ENCODE assay signal across 8 mouse cellular contexts in the genomic region with DNA sequence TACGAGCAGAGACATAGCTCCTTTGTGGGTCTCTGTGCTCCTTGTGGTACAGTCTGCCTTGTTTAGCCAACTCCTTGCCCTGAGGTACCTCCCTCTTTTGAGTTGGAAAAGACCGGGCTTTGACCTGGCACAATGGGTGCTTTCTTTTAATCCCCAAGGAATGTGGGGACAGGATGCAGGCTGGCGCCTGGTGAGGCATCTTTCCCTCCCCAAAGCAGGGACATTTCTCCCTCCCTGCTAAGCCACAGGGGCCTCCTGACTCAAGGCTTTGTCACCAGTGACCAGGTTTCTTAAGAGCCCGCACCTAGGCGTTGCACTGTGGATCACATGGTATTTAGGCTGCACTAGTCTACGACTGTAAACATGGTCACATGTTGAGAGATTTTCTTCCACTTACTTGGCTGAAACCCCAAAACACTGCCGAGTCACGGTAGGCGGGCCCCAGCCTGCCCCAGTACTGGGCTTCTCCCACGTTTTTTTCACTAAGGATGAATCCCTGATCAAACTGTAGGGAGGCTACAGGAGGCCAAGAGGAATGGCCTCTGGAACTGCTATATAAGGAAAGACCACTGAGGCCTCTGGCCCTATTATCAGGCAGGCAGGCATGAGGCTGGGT. TPM values are rescaled to one million over a fixed set of nuclear protein-coding genes. Genes with fewer than 3 reads are reported as not detected.
DNase-seq lines count a peak whose midpoint lies in the region; ATAC-seq and TF ChIP-seq lines count a peak whose summit lies in the region.

No protein-coding gene starts in this region.

- H3K9me3 ChIP-seq in intestine, postnatal 0 days (ENCODE audit: control insufficient read depth): no peaks in the 10 kb centered on the region
- H3K9me3 ChIP-seq in lung, embryonic 15.5 days: no peaks in the 10 kb centered on the region

- H3K4me1 ChIP-seq in intestine, postnatal 0 days (replicated peaks; ENCODE audit: control insufficient read depth, insufficient read depth, low read length): peaks cover 8% of the 10 kb centered on the region
- H3K4me1 ChIP-seq in lung, embryonic 15.5 days: peaks cover 51% of the 10 kb centered on the region

- ATAC-seq in granulocyte monocyte progenitor cell, adult 5-6 weeks (replicated peaks; ENCODE audit: poor library complexity, severe bottlenecking): peak; percentile 33
- ATAC-seq in intestine, postnatal 0 days: peak; percentile 26
- peak; percentile 17; the same call in 1 of the 2 replicates for ATAC-seq in lung, embryonic 15.5 days (ENCODE audit: borderline replicate concordance, extremely low read depth, low FRiP score, low TSS enrichment)

- H3K4me3 ChIP-seq in intestine, postnatal 0 days (ENCODE audit: low read depth, low read length): peak overlapping the region; percentile 72
- H3K4me3 ChIP-seq in lung, embryonic 15.5 days: peak overlapping the region; percentile 61

- no peak for TF ChIP-seq CTCF in brain, embryonic 14.5 days (IDR thresholded peaks at IDR 0.05; ENCODE audit: borderline replicate concordance, extremely low read depth, insufficient read depth, insufficient read length)
- TF ChIP-seq CTCF in intestine, postnatal 0 days (IDR thresholded peaks at IDR 0.05; ENCODE audit: low read depth): no peak

- H3K27ac ChIP-seq in intestine, postnatal 0 days (ENCODE audit: low read depth, low read length): 0 out of 2 replicates have a peak overlapping the region, but pooled peaks have one; percentile 41
- peak overlapping the region; percentile 95 for H3K27ac ChIP-seq in lung, embryonic 15.5 days

- H3K9ac ChIP-seq in intestine, postnatal 0 days (ENCODE audit: low read depth, low read length): peak overlapping the region; percentile 62
- H3K9ac ChIP-seq in lung, embryonic 15.5 days: peak overlapping the region; percentile 54

- peaks cover 10% of the 10 kb centered on the region for H3K36me3 ChIP-seq in intestine, postnatal 0 days (ENCODE audit: control insufficient read depth, insufficient read depth)
- peaks cover 26% of the 10 kb centered on the region for H3K36me3 ChIP-seq in lung, embryonic 15.5 days

- 2% methylated on average over 10 of the region's 10 CpGs for WGBS in intestine, postnatal 0 days
- under 1% methylated on average over 10 of the region's 10 CpGs for WGBS in lung, embryonic 15.5 days

- no peaks in the 10 kb centered on the region for H3K27me3 ChIP-seq in intestine, postnatal 0 days (replicated peaks; ENCODE audit: control insufficient read depth, insufficient read depth, low read length)
- H3K27me3 ChIP-seq in lung, embryonic 15.5 days: no peaks in the 10 kb centered on the region

- no peak for TF ChIP-seq POLR2A in brain, embryonic 14.5 days (IDR thresholded peaks at IDR 0.05; ENCODE audit: borderline replicate concordance, extremely low read depth, insufficient read depth, insufficient read length, poor library complexity, severe bottlenecking)

- DNase-seq in spleen, adult 12 weeks (ENCODE audit: low spot score): peak; percentile 35
- no peak for DNase-seq in spleen, adult 18-20 months
- DNase-seq in brain, embryonic 14.5 days (ENCODE audit: low read depth): peak; percentile 45
- DNase-seq in spleen, postnatal 10 days (ENCODE audit: low spot score in 2 of 2): peak; percentile 36 to 69
- no peak for DNase-seq in frontal cortex, postnatal 36 days (ENCODE audit: low spot score in 2 of 2)

- peak overlapping the region; percentile 100 for H3K4me2 ChIP-seq in intestine, postnatal 0 days (replicated peaks; ENCODE audit: low read depth)
- H3K4me2 ChIP-seq in lung, embryonic 15.5 days: peak overlapping the region; percentile 99

RNA-seq across cellular contexts. Expression of a gene that starts 1.6 kb away (rescaled TPM):
- 3.7 and 5.0 TPM in 2 replicates for polyA plus RNA-seq in brain, embryonic 14.5 days (2012; rRNA removed)
- total RNA-seq in granulocyte monocyte progenitor cell, adult 5-6 weeks (2014; fragmentation: Nextera tagmentation): 9.8 and 11.6 TPM in 2 replicates
- 4.3 and 6.3 TPM in 2 replicates for total RNA-seq in granulocyte monocyte progenitor cell, adult 5-6 weeks (2017)
- 5.3 and 5.8 TPM in 2 replicates for polyA plus RNA-seq in intestine, postnatal 0 days (2015; fragmentation: Nextera tagmentation; extraction: Ambion mirVana)
- polyA plus RNA-seq in lung, embryonic 15.5 days (2015; fragmentation: Nextera tagmentation; extraction: Ambion mirVana): 15.3 and 16.1 TPM in 2 replicates

RNA-seq across cellular contexts. Expression of a gene that starts 14.1 kb away (rescaled TPM):
- 18.4 and 19.6 TPM in 2 replicates for polyA plus RNA-seq in brain, embryonic 14.5 days (2012; rRNA removed)
- 1.4 and 5.7 TPM in 2 replicates for total RNA-seq in granulocyte monocyte progenitor cell, adult 5-6 weeks (2014; fragmentation: Nextera tagmentation)
- 2.1 and 2.4 TPM in 2 replicates for total RNA-seq in granulocyte monocyte progenitor cell, adult 5-6 weeks (2017)
- 10.6 and 11.0 TPM in 2 replicates for polyA plus RNA-seq in intestine, postnatal 0 days (2015; fragmentation: Nextera tagmentation; extraction: Ambion mirVana)
- polyA plus RNA-seq in lung, embryonic 15.5 days (2015; fragmentation: Nextera tagmentation; extraction: Ambion mirVana): 28.5 and 29.7 TPM in 2 replicates

RNA-seq across cellular contexts. Expression of a gene that starts 17.3 kb away (rescaled TPM):
- 26.8 and 33.6 TPM in 2 replicates for polyA plus RNA-seq in brain, embryonic 14.5 days (2012; rRNA removed)
- total RNA-seq in granulocyte monocyte progenitor cell, adult 5-6 weeks (2014; fragmentation: Nextera tagmentation): 9.2 and 15.7 TPM in 2 replicates
- total RNA-seq in granulocyte monocyte progenitor cell, adult 5-6 weeks (2017): 5.2 and 10.3 TPM in 2 replicates
- 6.7 and 7.6 TPM in 2 replicates for polyA plus RNA-seq in intestine, postnatal 0 days (2015; fragmentation: Nextera tagmentation; extraction: Ambion mirVana)
- polyA plus RNA-seq in lung, embryonic 15.5 days (2015; fragmentation: Nextera tagmentation; extraction: Ambion mirVana): 19.0 and 21.2 TPM in 2 replicates

RNA-seq across cellular contexts. Expression of a gene that starts 21.4 kb away (rescaled TPM):
- polyA plus RNA-seq in brain, embryonic 14.5 days (2012; rRNA removed): 37.9 and 43.4 TPM in 2 replicates
- 10.4 and 14.0 TPM in 2 replicates for total RNA-seq in granulocyte monocyte progenitor cell, adult 5-6 weeks (2014; fragmentation: Nextera tagmentation)
- total RNA-seq in granulocyte monocyte progenitor cell, adult 5-6 weeks (2017): 4.9 and 10.8 TPM in 2 replicates
- 15.4 and 16.6 TPM in 2 replicates for polyA plus RNA-seq in intestine, postnatal 0 days (2015; fragmentation: Nextera tagmentation; extraction: Ambion mirVana)
- 40.7 and 41.1 TPM in 2 replicates for polyA plus RNA-seq in lung, embryonic 15.5 days (2015; fragmentation: Nextera tagmentation; extraction: Ambion mirVana)

RNA-seq across cellular contexts. Expression of a gene that starts 28.2 kb away (rescaled TPM):
- polyA plus RNA-seq in brain, embryonic 14.5 days (2012; rRNA removed): 0.37 and 0.58 TPM in 2 replicates
- total RNA-seq in granulocyte monocyte progenitor cell, adult 5-6 weeks (2014; fragmentation: Nextera tagmentation): 1.6 and 3.2 TPM in 2 replicates
- 1.0 and 2.6 TPM in 2 replicates for total RNA-seq in granulocyte monocyte progenitor cell, adult 5-6 weeks (2017)
- polyA plus RNA-seq in intestine, postnatal 0 days (2015; fragmentation: Nextera tagmentation; extraction: Ambion mirVana): 0.08 TPM in 1 of 2 replicates, not detected in the other
- polyA plus RNA-seq in lung, embryonic 15.5 days (2015; fragmentation: Nextera tagmentation; extraction: Ambion mirVana): 0.40 and 0.42 TPM in 2 replicates

Comparison
In these comparisons a context has a peak if more than half of its experiments do, and no peak if none do; other contexts are left out.
1. DNase-seq: peak in spleen, adult 12 weeks (single experiment), brain, embryonic 14.5 days (single experiment) and spleen, postnatal 10 days (2 of 2); none in spleen, adult 18-20 months (0 of 2) and frontal cortex, postnatal 36 days (0 of 2).
2. Peak in every context shown above with its lines, with median percentiles within 50 percentile points of each other: ATAC-seq.